Mouse (Mus musculus) intestine, postnatal 0 days (tissue): Measurements from ENCODE around the gene Ntn5. TPM values are rescaled to one million over a fixed set of nuclear protein-coding genes. Genes with fewer than 3 reads are reported as not detected.

Source experiments
- ATAC-seq: fragments of 200-750 bp; cut with Nextera tagmentation; 2 replicates; pipeline ENCODE4 v1.8.0; 2017; ENCODE audit warnings: mild to moderate bottlenecking, moderate TSS enrichment, moderate library complexity
- H3K27ac ChIP-seq: fragments of 300-500 bp; sonication (generic); 2 replicates; pipeline ENCODE4 v1.5.1; 2014; ENCODE audit warnings: mild to moderate bottlenecking, low read depth, low read length, moderate library complexity
- H3K27me3 ChIP-seq: fragments of 300-500 bp; sonication (generic); replicated peaks from 2 replicates; pipeline ENCODE4 v1.6.1; 2014; ENCODE audit warnings: low read length, mixed read lengths; ENCODE audit not compliant: control insufficient read depth, insufficient read depth
- H3K36me3 ChIP-seq: fragments of 300-500 bp; sonication (generic); 2 replicates; pipeline ENCODE4 v1.6.1; 2014; ENCODE audit warnings: mild to moderate bottlenecking, moderate library complexity; ENCODE audit not compliant: control insufficient read depth, insufficient read depth
- H3K4me1 ChIP-seq: fragments of 300-500 bp; sonication (generic); replicated peaks from 2 replicates; pipeline ENCODE4 v1.6.1; 2014; ENCODE audit warnings: antibody characterized with exemption, low read length, mixed read lengths; ENCODE audit not compliant: control insufficient read depth, insufficient read depth
- H3K4me2 ChIP-seq: fragments of 300-500 bp; sonication (generic); replicated peaks from 2 replicates; pipeline ENCODE4 v1.6.1; 2014; ENCODE audit warnings: low read depth, mild to moderate bottlenecking, moderate library complexity
- H3K4me3 ChIP-seq: fragments of 300-500 bp; sonication (generic); 2 replicates; pipeline ENCODE4 v1.5.1; 2014; ENCODE audit warnings: low read depth, low read length
- H3K9ac ChIP-seq: fragments of 300-500 bp; sonication (generic); 2 replicates; pipeline ENCODE4 v1.6.1; 2014; ENCODE audit warnings: mild to moderate bottlenecking, low read depth, low read length
- H3K9me3 ChIP-seq: fragments of 300-500 bp; sonication (generic); 2 replicates; pipeline ENCODE4 v1.6.1; 2016; ENCODE audit warnings: mixed run types; ENCODE audit not compliant: control insufficient read depth
- CTCF ChIP-seq: sonication (generic); IDR thresholded peaks from 2 replicates; pipeline ENCODE4 v1.5.1; 2016; ENCODE audit warnings: low read depth, mild to moderate bottlenecking, control low read depth, antibody characterized with exemption, moderate library complexity
- WGBS: fragments of 180-500 bp; shearing (Covaris S2); extraction: QIAGEN DNeasy Blood & Tissue Kit; methylation state at CpG from one replicate; pipeline ENCODE4 v1.1.7; 2014; 5-methylcytosine and 5-hydroxymethylcytosine counted together
- polyA plus RNA-seq: library from polyadenylated mRNA; unstranded; fragments of >200 nt; fragmentation: Nextera tagmentation; extraction: Ambion mirVana; gene quantifications from 2 replicates; pipeline ENCODE4 v1.2.1, GENCODE M21; 2015

Ntn5 gene
- polyA plus RNA-seq, 1 experiment from 2014 or later, result 0.10 TPM

DNA sequence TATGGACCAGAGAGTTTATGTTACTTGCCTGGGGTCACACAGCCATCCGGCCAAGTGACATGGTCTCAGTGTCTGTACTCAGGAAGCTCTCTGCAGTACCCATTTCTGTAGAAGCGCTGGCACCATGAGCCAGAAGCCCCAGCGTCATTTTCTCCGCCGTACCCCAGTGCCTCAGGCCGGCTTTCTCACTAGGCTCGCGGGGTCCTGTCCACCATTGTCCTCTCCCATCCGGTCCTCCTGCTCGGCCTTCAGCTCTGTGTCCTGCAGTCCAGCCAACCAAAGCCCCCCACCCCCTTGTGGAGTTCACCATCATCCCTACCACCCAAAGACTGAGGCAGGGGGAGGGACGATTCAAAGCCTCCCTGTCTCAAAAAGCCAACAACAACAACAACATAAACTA is 17.8 kb downstream of the Ntn5 start:
- TF ChIP-seq CTCF, result no peak
- H3K9ac ChIP-seq, result no peak overlapping the region
- 91% methylated on average over 11 of the region's 11 CpGs for WGBS
- peaks cover 27% of the 10 kb centered on the region for H3K27me3 ChIP-seq
- ATAC-seq, result no peak
- H3K9me3 ChIP-seq, result no peaks in the 10 kb centered on the region
- H3K36me3 ChIP-seq, result no peaks in the 10 kb centered on the region
- H3K4me2 ChIP-seq, result 0 out of 2 replicates have a peak overlapping the region, but pooled peaks have one; percentile 28
- 0 out of 2 replicates have a peak, but pooled peaks cover 8% of the 10 kb centered on the region for H3K4me1 ChIP-seq
- no peak overlapping the region for H3K27ac ChIP-seq
- H3K4me3 ChIP-seq, result no peak overlapping the region

DNA sequence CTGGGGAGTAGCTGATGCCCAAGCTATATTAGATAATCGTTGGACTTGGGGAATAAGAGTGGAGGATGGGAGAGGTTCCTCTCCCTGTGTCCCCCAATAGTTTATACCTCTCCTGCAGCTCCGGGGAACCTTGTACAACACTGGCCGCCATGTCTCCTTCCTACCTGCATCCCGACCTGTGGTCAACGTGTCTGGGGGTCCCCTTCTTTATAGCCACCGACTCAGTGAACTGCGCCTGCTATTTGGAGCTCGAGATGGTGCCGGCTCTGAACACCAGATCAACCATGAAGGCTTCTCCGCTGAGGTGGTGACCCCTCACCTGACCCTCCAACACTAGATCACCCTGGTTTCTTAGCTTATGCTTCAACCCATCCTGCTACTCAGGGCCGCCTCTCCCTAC is 18.5 kb downstream of the Ntn5 start:
- no peak overlapping the region for H3K27ac ChIP-seq
- 89% methylated on average over 11 of the region's 11 CpGs for WGBS
- no peaks in the 10 kb centered on the region for H3K36me3 ChIP-seq
- H3K4me3 ChIP-seq, result no peak overlapping the region
- peaks cover 12% of the 10 kb centered on the region; the same call in 1 of the 2 replicates for H3K4me1 ChIP-seq
- H3K9ac ChIP-seq, result no peak overlapping the region
- no peak overlapping the region for H3K4me2 ChIP-seq
- H3K9me3 ChIP-seq, result no peaks in the 10 kb centered on the region
- TF ChIP-seq CTCF, result no peak
- peaks cover 27% of the 10 kb centered on the region for H3K27me3 ChIP-seq
- no peak for ATAC-seq

DNA sequence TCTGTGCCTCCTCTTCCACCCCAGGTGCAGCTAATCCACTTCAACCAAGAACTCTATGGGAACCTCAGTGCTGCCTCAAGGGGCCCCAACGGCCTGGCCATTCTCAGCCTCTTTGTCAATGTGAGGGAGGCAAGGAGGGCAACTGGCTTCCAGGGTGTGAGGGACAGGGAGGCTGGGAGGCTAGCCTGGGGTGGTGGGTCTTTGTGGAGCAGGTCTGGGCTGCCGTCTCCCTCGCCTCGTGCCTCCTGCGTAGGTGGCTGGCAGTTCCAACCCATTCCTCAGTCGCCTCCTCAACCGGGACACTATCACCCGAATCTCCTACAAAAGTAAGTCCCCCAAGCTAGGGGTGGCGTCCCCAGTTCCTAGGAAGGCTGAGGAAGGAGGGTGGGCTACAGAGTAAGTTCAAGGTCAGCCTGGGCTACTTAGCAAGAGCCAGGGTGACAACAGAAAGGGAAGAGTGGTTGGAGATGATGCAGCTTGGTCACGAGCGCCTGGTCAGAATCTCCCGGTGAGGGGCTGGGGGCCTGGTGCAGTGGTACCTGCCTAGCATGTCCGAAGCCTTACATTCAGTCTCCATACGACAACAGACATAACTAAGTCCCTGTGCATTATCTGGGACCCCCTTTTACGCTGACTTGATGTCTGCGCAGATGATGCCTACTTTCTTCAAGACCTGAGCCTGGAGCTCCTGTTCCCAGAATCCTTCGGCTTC is 19.1 kb downstream of the Ntn5 start:
- H3K4me2 ChIP-seq, result no peak overlapping the region
- 90% methylated on average over 17 of the region's 17 CpGs for WGBS
- no peak for ATAC-seq

DNA sequence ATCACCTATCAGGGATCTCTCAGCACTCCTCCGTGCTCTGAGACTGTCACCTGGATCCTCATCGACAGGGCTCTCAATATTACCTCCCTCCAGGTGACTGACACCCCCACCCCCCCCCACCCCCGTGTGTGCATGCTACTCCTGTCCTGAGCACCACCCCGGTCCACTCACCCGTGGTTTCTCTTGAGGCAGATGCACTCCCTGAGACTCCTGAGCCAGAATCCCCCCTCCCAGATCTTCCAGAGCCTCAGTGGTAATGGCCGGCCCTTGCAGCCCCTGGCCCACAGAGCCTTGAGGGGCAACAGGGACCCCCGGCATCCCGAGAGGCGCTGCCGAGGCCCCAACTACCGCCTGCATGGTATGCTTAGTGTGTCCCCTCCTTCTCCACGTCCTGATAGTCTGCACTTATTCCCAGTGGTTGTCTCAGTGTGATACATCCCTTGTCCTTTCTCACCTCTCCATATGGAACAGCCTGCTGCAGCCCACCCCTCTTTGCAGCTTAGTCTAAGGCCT is 19.8 kb downstream of the Ntn5 start:
- WGBS, result 46% methylated on average over 12 of the region's 12 CpGs
- Histone ChIP-seq H3K27me3 (peaks cover 21% of the 10 kb centered on the region), H3K36me3 (no peaks in the 10 kb centered on the region), H3K4me2 (peak overlapping the region; percentile 95), H3K4me1 (peaks cover 16% of the 10 kb centered on the region; the same call in 1 of the 2 replicates), H3K4me3 (peak overlapping the region; percentile 56), H3K9ac (peak overlapping the region; percentile 53; the same call in 1 of the 2 replicates), H3K27ac (0 out of 2 replicates have a peak overlapping the region, but pooled peaks have one; percentile 77), H3K9me3 (no peaks in the 10 kb centered on the region)
- TF ChIP-seq CTCF, result no peak
- no peak for ATAC-seq

More for the DNA sequence above, 19.1 kb downstream of the Ntn5 start:
- Histone ChIP-seq H3K9ac (no peak overlapping the region), H3K4me3 (no peak overlapping the region), H3K9me3 (no peaks in the 10 kb centered on the region), H3K36me3 (no peaks in the 10 kb centered on the region), H3K27me3 (peaks cover 24% of the 10 kb centered on the region), H3K4me1 (peaks cover 12% of the 10 kb centered on the region; the same call in 1 of the 2 replicates), H3K27ac (no peak overlapping the region)
- TF ChIP-seq CTCF, result no peak

DNA sequence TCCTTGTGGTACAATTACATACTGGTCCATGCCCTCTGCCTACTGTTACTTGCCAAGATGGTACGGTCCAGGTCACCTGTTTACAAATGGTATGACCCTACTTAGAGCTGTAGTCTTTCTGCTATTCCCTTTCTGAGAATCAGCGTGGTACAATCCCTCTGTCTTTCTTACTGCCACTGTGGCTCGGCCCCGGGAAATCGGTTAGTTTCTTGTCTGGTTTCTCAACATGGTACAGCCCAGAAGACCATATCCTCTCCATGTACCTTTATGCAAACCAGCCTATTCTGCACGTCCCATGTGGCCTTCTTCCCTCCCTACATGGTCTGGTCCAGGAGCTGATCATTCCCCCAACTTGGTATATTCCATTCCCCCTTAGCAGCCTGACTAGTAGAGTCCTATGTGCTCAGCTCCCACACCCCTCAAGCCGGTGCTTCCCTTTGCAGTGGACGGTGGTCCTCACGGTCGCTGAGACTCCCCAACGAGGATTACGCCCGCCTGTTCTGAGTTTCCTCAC is 20.3 kb downstream of the Ntn5 start:
- Histone ChIP-seq H3K4me2 (peak overlapping the region; percentile 95), H3K27ac (peak overlapping the region; percentile 77; the same call in 1 of the 2 replicates), H3K9ac (peak overlapping the region; percentile 53), H3K9me3 (no peaks in the 10 kb centered on the region), H3K4me3 (peak overlapping the region; percentile 56), H3K4me1 (peaks cover 21% of the 10 kb centered on the region; the same call in 1 of the 2 replicates), H3K36me3 (no peaks in the 10 kb centered on the region), H3K27me3 (peaks cover 16% of the 10 kb centered on the region)
- no peak for TF ChIP-seq CTCF
- 0% methylated on average over 13 of the region's 13 CpGs for WGBS
- ATAC-seq, result peak; percentile 42

DNA sequence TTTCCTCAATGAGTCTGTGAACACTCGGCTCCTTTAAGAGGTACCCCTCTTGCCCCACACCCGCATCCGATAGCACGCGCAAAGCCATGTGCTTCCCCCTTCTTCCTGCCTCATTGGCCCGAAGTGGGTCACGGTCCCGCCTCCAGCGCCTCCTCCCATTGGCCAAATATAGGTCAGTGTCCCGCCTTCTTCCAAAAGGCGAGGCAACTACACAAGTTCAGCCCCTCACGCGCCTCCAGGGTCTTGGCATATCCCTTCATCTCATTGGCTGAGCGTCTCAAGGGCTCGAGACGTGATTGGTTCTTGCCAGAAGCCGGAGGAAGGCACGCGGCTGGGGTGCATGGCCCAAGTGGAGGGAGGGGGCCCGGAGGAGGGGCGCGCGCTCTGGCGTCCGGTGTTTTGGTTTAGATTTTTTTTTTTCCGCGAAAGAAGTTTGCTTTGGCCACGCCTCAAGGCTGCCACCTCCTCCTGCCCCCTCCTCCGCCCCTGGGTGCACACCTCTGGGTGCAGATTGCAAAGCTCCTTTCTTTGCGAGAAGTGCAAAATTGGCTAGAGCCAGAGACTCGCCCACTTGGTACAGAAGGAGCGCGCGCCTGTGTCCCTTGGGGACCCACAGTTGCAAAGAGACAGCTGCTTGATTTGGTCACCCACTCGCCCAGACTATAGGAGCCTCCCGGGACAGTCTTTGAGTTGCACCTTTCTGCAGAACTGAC is 21.1 kb downstream of the Ntn5 start, which contains the start of gene Dbp:
TSS of gene Dbp (plus strand) at position 359 of the 713 bp plus-strand sequence.
- Histone ChIP-seq H3K9ac (peak within 1 kb of the TSS; percentile 84), H3K4me2 (peak within 1 kb of the TSS; percentile 95), H3K9me3 (no peaks in the 10 kb centered on the region), H3K36me3 (0 out of 2 replicates have a peak, but pooled peaks cover under 1% of the 10 kb centered on the region), H3K4me1 (peaks cover 28% of the 10 kb centered on the region), H3K4me3 (peak within 1 kb of the TSS; percentile 56), H3K27ac (peak within 1 kb of the TSS; percentile 98), H3K27me3 (peaks cover 8% of the 10 kb centered on the region)
- TF ChIP-seq CTCF, result no peak
- peak; percentile 48 for ATAC-seq
- 0% methylated on average over 36 of the region's 36 CpGs for WGBS
